Mouse (Mus musculus) myocyte (in vitro differentiated cells): Measurements from ENCODE around the gene Clhc1. TPM values are rescaled to one million over a fixed set of nuclear protein-coding genes. Genes with fewer than 3 reads are reported as not detected.

Source experiments
- H3K27me3 ChIP-seq: one replicate; pipeline ENCODE4 v1.6.1; 2011; ENCODE audit not compliant: control insufficient read depth, insufficient read depth, insufficient read length
- H3K36me3 ChIP-seq: one replicate; pipeline ENCODE4 v1.6.1; 2011; ENCODE audit not compliant: control insufficient read depth, insufficient read depth
- H3K4me2 ChIP-seq: one replicate; pipeline ENCODE4 v1.6.1; 2011; ENCODE audit warnings: low read depth, control low read depth
- H3K4me3 ChIP-seq: one replicate; pipeline ENCODE4 v1.5.1; 2011; ENCODE audit warnings: mild to moderate bottlenecking, control low read depth, moderate library complexity
- H3K79me2 ChIP-seq: one replicate; pipeline ENCODE4 v1.6.1; 2011; ENCODE audit not compliant: control insufficient read depth, insufficient read depth
- H3ac ChIP-seq: one replicate; pipeline ENCODE4 v1.6.1; 2011; ENCODE audit not compliant: control insufficient read depth, insufficient read length
- CEBPB ChIP-seq: IDR thresholded peaks from 2 replicates; pipeline ENCODE4 v1.6.1; 2011; ENCODE audit warnings: mild to moderate bottlenecking, moderate library complexity; ENCODE audit not compliant: poor library complexity, insufficient read depth, severe bottlenecking
- E2F4 ChIP-seq: IDR thresholded peaks from one replicate; pipeline ENCODE4 v1.6.1; 2011; ENCODE audit warnings: mild to moderate bottlenecking, control low read depth, moderate library complexity; ENCODE audit not compliant: insufficient read depth
- MAX ChIP-seq: IDR thresholded peaks from one replicate; pipeline ENCODE4 v1.6.1; 2011; ENCODE audit warnings: low read depth, mild to moderate bottlenecking, control low read depth
- MYOD1 ChIP-seq, 3 experiments: IDR thresholded peaks; one replicate each; pipeline ENCODE4 v1.6.1; 2011; ENCODE audit warnings: control low read depth in 2 of 3, low read depth in 2 of 3, mild to moderate bottlenecking in 2 of 3, moderate library complexity in 1 of 3; ENCODE audit not compliant: insufficient read length in 2 of 3, control insufficient read depth in 1 of 3
- MYOG ChIP-seq, 3 experiments: IDR thresholded peaks; one replicate each; pipeline ENCODE4 v1.6.1; 2011; ENCODE audit warnings: control low read depth in 2 of 3, low read depth in 2 of 3, mild to moderate bottlenecking in 2 of 3; ENCODE audit not compliant: insufficient read length in 2 of 3, control insufficient read depth in 1 of 3, insufficient read depth in 1 of 3
- POLR2A ChIP-seq: IDR thresholded peaks from one replicate; pipeline ENCODE4 v1.6.1; 2011; ENCODE audit warnings: low read depth, mild to moderate bottlenecking, control low read depth, moderate library complexity; ENCODE audit not compliant: insufficient read length
- POLR2AphosphoS2 ChIP-seq: IDR thresholded peaks from one replicate; pipeline ENCODE4 v1.6.1; 2011; ENCODE audit warnings: low read depth, control low read depth; ENCODE audit not compliant: insufficient read length
- REST ChIP-seq: IDR thresholded peaks from one replicate; pipeline ENCODE4 v1.6.1; 2011; ENCODE audit warnings: mild to moderate bottlenecking, control low read depth, moderate library complexity; ENCODE audit not compliant: insufficient read depth, insufficient read length
- SRF ChIP-seq: IDR thresholded peaks from one replicate; pipeline ENCODE4 v1.6.1; 2011; ENCODE audit warnings: low read depth; ENCODE audit not compliant: control insufficient read depth, insufficient read length
- TCF12 ChIP-seq: IDR thresholded peaks from one replicate; pipeline ENCODE4 v1.6.1; 2011; ENCODE audit warnings: mild to moderate bottlenecking, control low read depth; ENCODE audit not compliant: poor library complexity, insufficient read depth, severe bottlenecking
- TCF3 ChIP-seq: IDR thresholded peaks from one replicate; pipeline ENCODE4 v1.6.1; 2011; ENCODE audit warnings: low read depth, control low read depth; ENCODE audit not compliant: insufficient read length
- USF1 ChIP-seq: IDR thresholded peaks from one replicate; pipeline ENCODE4 v1.6.1; 2011; ENCODE audit warnings: low read depth, mild to moderate bottlenecking, control low read depth, moderate library complexity
- polyA plus RNA-seq: library from polyadenylated mRNA; unstranded; fragments of >200 nt; fragmentation: generic; extraction: Trizol; gene quantifications from one replicate; pipeline ENCODE4 v1.2.1, GENCODE M21; 2012; ENCODE audit warnings: missing spikeins

Clhc1 gene
- polyA plus RNA-seq, 1 experiment: 0.04 TPM

- Histone ChIP-seq H3K27me3 (no peaks in the 10 kb centered on the region), H3K4me3 (no peak overlapping the region), H3K36me3 (no peaks in the 10 kb centered on the region), H3K79me2 (no peaks in the 10 kb centered on the region), H3K4me2 (no peak overlapping the region), H3ac (no peak overlapping the region)
- no peak for TF ChIP-seq USF1
- TF ChIP-seq SRF: no peak
- no peak for TF ChIP-seq MAX
- TF ChIP-seq POLR2A: no peak
- TF ChIP-seq E2F4: no peak
- no peak for TF ChIP-seq POLR2AphosphoS2
Observed at GRCm38 (mm10) chr11:29609756-29610468, 62.2 kb downstream of the Clhc1 start.

DNA sequence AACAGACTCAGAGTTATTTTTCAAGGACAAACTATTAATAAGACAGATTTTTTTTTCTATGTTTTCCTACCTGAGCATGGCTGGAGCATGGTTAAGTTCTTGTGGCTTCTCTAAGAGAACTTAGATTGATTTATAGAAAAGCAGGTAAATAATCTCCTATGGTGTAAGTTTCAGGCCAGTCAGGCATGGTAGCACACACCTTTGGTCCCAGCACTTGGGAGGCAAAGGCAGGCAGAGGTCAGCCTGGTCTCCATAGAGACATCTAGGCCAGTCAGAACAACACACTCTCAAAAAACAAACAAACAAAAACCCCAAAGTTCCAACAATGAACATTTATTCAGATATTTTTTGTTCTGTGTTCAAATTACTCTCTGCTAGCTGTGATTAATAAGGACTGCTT, 64.3 kb downstream of the Clhc1 start:
- TF ChIP-seq USF1 (no peak), MAX (no peak), MYOG (IDR thresholded peaks at IDR 0.05; ENCODE audit: control insufficient read depth in 1 of 3, insufficient read depth in 1 of 3, insufficient read length in 2 of 3, low read depth in 2 of 3) (no peak), REST (no peak), POLR2AphosphoS2 (no peak), TCF3 (no peak), E2F4 (no peak), POLR2A (no peak), CEBPB (no peak), TCF12 (no peak)
- no peaks in the 10 kb centered on the region for H3K27me3 ChIP-seq
- no peak overlapping the region for H3ac ChIP-seq
- no peak overlapping the region for H3K4me3 ChIP-seq
- no peaks in the 10 kb centered on the region for H3K36me3 ChIP-seq
- no peak overlapping the region for H3K4me2 ChIP-seq
- no peaks in the 10 kb centered on the region for H3K79me2 ChIP-seq

GRCm38 (mm10) chr11:29613185-29613735, 65.5 kb downstream of the Clhc1 start:
- H3K36me3 ChIP-seq: no peaks in the 10 kb centered on the region
- H3K27me3 ChIP-seq: no peaks in the 10 kb centered on the region

DNA sequence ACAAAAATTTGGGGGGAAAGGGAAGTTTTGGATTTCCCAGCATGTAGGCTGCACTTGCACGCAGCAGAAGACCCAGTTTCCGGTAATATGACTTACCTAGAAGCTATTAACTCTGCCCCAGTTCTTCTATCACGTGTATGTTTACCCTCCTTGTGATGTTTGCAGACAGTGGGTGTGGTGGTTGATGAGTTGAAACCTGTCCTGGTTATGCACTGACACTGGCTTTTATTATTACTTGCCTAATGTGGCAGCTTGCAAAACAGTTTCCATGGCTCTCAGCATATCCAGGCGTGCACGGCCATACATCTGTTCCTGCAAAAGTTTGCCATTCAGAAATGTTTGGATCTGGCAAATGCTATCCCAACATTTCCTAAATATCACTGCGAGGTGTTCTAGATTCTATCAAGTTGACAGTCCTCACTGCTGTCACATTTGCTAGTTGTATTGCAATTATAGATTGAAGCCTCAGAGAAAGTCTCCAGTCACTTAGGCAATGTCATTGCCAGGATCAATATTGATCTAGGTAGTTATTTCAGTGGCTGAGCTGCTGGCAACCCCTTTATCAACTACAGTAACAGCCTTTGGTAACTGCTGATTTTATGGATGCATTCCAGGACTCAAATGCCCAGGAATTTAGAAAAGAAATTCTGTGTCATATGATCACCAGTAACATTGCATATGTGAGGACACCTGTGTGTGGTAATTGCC, 66.6 kb downstream of the Clhc1 start:
- TF ChIP-seq MYOD1 (IDR thresholded peaks at IDR 0.05; ENCODE audit: control insufficient read depth in 1 of 3, insufficient read length in 2 of 3, low read depth in 2 of 3) (no peak), POLR2A (no peak), TCF12 (no peak), REST (no peak), CEBPB (no peak), TCF3 (no peak), MYOG (IDR thresholded peaks at IDR 0.05; ENCODE audit: control insufficient read depth in 1 of 3, insufficient read depth in 1 of 3, insufficient read length in 2 of 3, low read depth in 2 of 3) (no peak), E2F4 (no peak), POLR2AphosphoS2 (no peak), SRF (no peak), MAX (no peak), USF1 (no peak)
- Histone ChIP-seq H3K79me2 (no peaks in the 10 kb centered on the region), H3K4me2 (no peak overlapping the region), H3K4me3 (no peak overlapping the region), H3K27me3 (no peaks in the 10 kb centered on the region), H3ac (no peak overlapping the region), H3K36me3 (no peaks in the 10 kb centered on the region)

More at GRCm38 (mm10) chr11:29613185-29613735, 65.5 kb downstream of the Clhc1 start:
- TF ChIP-seq REST: no peak
- 0 out of 2 replicates have a peak, but pooled peaks have one; percentile 22 for TF ChIP-seq CEBPB
- H3K4me2 ChIP-seq: no peak overlapping the region
- H3K4me3 ChIP-seq: no peak overlapping the region
- H3ac ChIP-seq: no peak overlapping the region
- H3K79me2 ChIP-seq: no peaks in the 10 kb centered on the region

GRCm38 (mm10) chr11:29622030-29622790, 74.5 kb downstream of the Clhc1 start:
- no peaks in the 10 kb centered on the region for H3K79me2 ChIP-seq
- no peak overlapping the region for H3ac ChIP-seq
- no peak overlapping the region for H3K4me3 ChIP-seq
- no peak overlapping the region for H3K4me2 ChIP-seq
- TF ChIP-seq MYOD1 (IDR thresholded peaks at IDR 0.05; ENCODE audit: control insufficient read depth in 1 of 3, insufficient read length in 2 of 3, low read depth in 2 of 3) (no peak), USF1 (no peak), MYOG (IDR thresholded peaks at IDR 0.05; ENCODE audit: control insufficient read depth in 1 of 3, insufficient read depth in 1 of 3, insufficient read length in 2 of 3, low read depth in 2 of 3) (no peak), REST (no peak), POLR2A (no peak), E2F4 (no peak), POLR2AphosphoS2 (no peak), TCF12 (no peak), TCF3 (no peak), MAX (no peak), SRF (no peak), CEBPB (no peak)
- peaks cover 6% of the 10 kb centered on the region for H3K27me3 ChIP-seq
- no peaks in the 10 kb centered on the region for H3K36me3 ChIP-seq
